Mouse (Mus musculus): ENCODE measurements around the gene Ankrd53.
A peak's percentile ranks its signal among the peaks of the same experiment; 100 is the strongest.
"Not testable (repeated sequence)": the region's sequence is repeated elsewhere in the genome, so short reads cannot be mapped to it uniquely, and the experiment has no call there.

Gene Ankrd53

DNA sequence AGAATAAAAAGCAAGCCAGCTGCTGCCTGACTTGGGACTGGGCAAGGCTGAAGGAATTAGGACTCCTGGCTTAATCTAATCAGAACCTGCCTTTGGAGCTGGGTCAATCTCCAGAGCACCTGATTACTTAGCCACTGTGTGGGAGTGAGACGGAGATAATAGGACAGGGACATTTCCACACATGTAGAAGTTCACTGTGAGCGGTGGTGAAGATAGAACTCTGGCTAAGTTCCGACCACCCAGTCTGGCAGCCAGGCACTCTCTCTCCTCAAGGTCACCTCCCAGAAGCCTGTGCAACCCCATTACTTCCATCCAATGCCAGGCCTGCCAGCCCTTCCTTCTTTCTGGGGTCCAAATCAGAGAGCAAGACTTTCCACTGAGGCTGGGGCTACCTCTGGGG, 4.5 kb downstream of the Ankrd53 start:
- DNase-seq (ENCODE audit: low read depth), result no peak

DNA sequence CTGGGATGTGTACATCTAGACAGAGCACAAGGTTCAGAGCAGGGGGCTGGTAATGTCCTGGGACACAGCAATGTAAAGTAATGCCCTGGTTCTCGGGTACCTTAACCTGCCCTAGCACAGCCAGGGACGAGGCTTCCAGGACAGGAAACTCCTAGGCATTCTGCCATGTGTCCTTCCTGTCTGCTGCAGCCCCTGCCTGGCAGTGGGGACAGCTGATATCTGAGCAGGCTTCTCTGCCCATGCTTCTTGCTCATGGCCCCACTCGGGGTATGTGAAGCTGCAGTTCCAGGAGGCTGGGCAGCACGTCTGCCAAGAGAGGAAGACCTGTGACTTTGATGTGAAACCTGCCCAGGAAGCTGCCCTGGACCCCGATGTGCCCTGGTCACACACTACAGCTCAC, 6.0 kb downstream of the Ankrd53 start:
- DNase-seq (ENCODE audit: low read depth), result no peak

DNA sequence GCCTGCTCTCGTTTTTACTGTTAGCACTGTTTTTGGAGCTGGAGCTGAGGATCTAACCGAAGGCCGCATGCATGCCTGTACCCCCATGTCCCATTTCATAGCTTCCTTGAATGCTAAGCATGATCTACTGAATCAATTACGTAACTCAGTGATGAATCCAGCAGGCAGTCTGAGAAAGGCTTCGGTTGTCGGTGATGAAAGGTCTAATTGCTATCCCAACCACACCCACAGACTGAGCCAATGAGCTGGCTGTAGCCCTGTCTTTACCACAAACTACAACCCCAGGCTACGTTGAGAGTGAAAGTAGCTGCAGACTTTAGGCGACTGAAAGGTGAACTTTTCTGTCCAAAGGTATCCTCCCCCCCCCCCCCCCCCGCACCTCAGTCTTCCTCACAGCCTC, 11.7 kb downstream of the Ankrd53 start:
- DNase-seq (ENCODE audit: low read depth), result no peak

DNA sequence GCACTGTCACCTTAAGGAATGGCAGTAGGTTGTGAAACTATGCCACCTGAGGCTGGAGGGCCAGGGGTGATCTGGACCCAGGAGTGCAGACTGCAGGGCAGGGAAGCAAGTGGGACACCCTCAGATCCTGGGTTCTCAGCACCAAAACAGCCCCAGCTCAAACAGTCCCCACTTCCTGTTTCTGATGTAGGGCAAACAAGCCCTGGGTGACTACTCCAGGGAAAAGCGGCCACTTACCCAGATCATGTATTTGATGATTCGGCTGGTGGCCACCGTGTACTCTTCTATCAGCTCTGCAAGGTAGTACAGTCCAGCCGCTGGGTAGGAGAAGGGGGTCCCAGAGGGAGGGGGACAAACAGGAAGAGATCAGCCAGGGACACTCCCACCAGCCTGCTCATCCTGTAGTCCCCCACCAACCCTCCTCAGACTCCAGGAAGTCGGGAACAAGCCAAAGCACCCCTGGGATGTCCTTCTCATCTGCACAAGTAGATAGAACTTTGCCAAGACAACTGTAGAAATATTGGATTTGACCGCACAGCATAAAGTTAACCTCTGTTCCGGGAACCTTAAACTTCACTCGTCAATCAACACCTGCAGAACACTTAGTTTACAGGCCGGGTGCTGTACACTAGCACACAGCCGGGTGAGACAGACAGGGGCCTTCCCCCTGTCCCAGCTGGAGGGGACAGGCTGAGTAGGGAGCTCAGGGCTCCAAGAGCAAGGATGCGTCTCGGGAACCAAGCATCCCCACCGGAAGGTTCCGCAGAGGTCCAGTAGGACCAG, 12.5 kb downstream of the Ankrd53 start:
- peak; percentile 62 for DNase-seq (ENCODE audit: low read depth)

DNA sequence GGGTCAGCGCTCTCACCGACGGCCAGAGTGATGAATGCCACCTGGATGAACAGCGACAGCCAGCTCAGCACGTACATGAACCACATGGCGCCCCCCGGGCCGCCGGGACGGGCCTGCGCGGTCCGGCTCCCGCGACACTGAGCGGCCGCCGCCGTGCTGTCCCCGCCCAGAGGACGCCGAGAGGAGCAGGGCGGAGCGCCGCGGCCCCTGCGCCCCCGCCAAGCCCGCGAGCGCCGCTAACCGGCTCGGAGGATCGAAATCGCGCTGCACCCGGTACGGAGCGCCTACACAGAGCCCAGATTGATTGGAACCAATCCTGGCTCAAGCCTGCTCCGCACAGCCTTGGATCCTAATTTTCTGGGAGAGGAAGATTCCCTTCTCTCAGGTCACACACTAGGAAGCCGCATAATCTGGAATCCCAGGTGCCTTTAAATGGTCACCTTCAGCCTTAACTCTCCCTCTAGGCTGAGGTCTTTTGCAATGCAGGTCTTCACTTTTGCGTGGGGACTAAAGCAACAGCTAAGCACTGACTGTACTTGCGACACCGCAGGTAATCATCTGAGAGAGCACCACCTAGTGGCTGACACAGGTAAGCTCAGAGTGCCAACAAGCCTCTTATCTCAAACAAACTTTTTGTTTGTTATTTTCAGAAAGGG, 13.3 kb downstream of the Ankrd53 start, which contains the start of gene Tex261:
Gene Tex261, minus strand, starts transcription at position 176 of the 656 bp plus-strand sequence.
- DNase-seq (ENCODE audit: low read depth), result peak; percentile 94

DNA sequence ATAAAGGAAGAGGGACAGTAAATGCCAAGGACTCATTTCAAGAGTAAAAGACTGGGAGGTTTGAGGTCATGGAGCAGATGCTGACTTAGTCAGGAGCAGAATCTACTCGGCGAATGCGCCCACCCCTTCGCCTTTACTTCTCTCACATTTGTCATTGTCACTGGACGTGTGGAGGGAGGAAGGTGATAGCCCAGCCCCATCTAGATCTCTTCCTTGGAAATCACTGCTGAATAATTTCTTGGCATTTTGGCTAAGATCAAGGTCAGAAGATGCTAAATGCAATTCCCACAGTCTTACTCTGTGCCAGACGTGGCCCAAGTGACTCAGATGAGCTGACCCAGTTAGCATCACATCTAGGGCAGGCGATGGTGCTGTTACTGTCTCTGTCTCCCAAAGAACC, 15.9 kb downstream of the Ankrd53 start:
- no peak for DNase-seq (ENCODE audit: low read depth)

DNA sequence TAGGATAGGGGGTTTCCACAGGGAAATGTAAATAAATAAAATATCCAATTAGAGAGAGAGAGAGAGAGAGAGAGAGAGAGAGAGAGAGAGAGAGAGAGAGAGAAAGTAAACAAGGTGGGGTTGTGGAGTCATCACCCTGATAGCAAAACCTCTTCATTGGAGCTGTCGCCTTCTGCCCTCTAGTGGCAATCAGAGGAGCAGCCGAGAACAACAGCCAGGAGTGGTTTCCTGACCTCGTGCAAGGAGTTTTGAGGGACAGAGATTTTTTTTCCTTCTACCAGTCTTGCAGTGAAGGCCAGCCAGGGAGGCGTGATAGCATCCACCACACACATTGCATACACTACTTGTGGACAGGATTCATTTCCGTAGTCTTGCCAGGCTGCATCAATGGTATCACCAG, 16.6 kb downstream of the Ankrd53 start:
- peak; percentile 78 for DNase-seq (ENCODE audit: low read depth)

DNA sequence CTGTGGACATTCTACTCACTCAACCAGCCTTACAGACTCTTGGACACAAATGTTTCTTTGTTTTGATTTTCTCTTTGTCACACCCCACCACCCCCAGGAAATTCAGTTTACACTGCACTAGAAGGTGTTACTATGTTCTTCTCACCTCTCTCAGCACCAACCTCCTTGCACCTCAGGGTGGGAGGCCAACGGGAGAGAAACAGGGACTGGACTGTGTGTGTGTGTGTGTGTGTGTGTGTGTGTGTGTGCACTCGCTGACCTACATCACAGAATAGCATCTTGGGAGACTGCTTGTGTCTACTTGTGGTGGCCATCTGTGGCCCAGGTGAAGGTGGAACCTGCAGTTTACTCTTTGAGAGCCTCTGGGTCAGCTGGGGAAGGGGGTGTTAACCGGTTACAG, 24.0 kb downstream of the Ankrd53 start:
- DNase-seq (ENCODE audit: low read depth), result no peak

DNA sequence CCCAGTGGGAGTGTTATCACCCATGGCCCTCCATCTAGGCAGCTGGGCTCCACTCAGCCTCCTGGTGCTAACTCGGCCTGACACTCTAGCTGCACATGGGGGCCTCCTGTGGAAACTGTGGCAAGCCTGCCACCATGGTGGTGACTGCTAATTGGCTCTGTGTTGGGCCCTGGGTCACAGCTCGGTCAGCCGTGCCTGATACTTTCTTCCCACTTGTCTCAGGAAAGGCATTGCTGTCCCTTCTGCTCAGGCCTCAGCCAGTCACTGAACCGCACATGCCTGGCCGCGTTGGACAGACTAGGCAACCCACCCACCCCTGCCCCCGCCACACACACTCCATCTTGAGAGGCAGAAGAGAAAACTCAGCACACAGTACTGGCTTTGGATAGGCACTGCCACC, 26.1 kb downstream of the Ankrd53 start:
- no peak for DNase-seq (ENCODE audit: low read depth)

DNA sequence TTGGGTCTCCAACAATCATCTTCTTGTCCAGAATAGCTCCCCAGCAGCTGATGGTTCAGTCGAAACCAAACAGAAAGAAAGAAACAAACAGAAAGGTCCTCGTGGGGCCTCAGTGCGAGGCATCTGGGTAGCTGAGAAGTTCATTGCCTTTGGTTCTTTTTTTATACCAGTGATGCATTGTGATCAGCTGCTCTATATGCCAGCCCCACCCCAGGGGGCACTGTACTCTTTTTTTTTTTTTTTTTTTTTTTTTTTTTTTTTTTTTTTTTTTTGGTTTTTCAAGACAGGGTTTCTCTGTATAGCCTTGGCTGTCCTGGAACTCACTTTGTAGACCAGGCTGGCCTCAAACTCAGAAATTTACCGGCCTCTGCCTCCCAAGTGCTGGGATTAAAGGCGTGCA, 28.1 kb downstream of the Ankrd53 start:
- not testable (repeated sequence) for DNase-seq (ENCODE audit: low read depth)

DNA sequence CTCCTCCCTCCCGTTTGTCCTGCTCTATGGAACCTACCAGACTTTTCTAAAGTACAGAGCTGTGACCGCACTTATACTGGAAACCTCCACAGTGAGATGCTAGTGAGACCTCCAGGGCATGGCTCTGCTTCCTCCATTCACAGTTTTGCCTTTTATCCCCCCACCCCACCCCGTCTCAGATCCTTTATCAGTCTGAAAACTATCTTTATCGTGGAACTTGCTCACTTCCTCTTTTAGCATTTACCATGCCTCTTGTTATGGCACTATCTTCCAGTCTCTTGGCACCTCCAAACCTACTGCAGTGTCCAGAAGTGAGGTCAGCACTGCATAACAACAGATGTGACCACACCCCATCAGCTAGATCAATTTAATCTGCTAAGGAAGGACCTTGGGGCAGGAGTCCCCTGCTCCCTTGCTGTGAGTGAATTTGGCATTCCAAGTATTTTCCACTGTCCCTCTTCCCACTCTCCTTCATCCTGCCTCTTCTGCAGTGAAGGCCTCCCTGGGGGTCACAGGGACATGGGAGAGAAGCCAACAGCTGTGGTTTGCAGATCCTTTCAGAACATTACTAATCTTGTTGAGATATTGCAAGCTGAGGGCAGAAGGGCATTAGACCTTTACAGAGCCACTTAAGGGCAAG, 28.9 kb downstream of the Ankrd53 start:
- no peak for DNase-seq (ENCODE audit: low read depth)

DNA sequence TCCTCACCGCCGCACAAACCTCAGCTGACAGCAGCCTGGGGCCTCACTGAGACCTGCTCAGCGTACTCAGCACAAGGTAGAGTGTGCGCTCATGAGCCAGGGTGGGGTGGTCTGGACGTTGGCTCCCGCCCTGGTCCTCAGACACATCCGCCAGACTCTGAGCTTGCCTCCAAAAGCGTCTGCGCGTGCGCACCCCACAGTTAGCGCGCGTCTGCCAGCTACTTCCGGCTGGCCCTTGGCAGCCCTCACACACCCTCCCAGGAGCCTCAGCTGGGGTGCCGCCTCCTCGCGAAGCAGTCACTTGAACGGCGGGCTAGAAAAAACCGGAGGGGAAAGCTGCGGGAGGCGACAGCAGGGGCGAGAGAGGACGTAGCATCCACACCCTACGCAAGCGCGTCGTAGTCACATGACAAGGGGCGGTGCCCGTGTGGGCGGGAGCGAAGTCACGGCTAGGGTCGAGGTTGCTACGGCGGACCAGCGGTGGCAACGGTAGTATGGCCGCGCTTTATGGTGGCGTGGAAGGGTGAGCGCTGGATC, 32.4 kb downstream of the Ankrd53 start, which contains the start of gene Nagk:
Gene Nagk, plus strand, starts transcription at position 223 of the 537 bp plus-strand sequence.
- DNase-seq (ENCODE audit: low read depth), result peak; percentile 98

DNA sequence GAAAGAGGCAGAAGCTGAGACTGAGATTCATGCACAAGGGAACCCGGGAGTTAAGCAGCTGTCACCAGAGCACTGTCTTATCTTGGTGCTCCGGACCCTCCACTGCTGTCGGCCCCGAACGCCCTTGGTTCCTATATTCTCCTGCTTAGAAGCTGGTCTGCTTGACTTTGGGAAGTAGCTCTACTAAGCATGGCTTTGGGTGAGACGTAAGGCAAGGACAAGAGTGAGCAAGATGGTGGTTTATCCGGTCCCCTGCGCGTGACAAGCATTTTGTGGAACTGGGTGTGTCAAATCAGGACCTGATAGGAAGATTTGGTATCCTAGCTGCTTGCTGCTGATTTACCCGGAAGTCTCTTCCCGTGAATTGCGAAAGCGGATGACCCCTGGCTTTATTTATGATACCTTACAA, 33.1 kb downstream of the Ankrd53 start:
- DNase-seq (ENCODE audit: low read depth), result peak; percentile 61

DNA sequence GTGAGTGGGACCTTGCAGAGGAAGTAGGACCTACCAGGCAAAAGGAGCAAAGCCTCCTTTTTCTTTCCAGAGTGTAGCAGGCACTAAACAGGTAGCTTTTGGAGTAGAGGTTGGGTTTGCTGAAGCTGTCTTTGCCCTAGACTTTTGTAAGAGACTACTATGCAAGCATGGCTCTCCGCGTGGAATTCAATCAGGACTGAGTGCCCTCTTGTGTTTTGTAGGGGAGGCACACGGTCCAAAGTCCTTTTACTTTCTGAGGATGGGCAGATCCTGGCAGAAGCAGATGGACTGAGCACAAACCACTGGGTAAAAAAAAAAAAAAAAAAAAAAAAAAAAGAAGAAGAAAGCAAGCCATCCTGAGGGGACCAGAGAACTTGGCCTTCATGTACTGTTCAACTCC, 34.2 kb downstream of the Ankrd53 start:
- no peak for DNase-seq (ENCODE audit: low read depth)

DNA sequence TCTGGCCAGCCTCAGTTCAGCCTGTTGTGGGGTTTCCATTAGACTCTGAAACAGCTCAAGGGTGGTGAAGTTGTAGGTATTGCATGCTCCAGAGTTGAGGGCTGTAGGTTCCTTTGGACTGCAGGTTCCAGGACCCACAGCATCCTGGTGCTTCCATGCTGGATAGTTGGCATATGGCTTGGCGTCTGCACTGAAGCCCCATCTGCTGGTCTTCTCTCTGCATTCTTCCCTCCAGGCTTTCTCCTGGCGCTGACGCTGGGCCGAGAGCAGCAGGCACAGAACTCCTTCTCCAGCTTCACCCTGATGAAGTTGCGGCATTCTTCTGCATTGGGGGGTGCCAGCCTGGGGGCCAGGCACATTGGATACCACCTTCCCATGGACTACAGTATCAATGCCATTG, 39.6 kb downstream of the Ankrd53 start:
- no peak for DNase-seq (ENCODE audit: low read depth)

DNA sequence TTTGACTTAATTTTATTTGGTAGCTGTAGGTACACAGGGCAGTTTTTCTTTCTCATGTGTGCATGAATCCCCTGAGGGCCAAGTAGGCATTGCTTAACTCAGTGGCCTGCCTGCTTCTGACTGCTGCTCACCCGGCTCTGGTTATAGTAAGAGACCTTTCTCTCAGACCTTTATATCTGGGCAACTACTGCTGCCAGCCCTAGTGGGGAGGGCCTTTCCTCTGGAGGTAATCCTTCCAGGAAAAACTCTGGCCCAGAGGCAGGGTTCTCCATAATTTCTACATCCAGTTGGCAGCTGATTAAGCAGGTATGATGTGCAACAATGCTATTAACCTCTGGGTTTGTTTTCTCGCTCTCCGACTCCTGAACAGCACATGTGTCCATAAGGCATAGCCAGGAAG, 40.4 kb downstream of the Ankrd53 start:
- DNase-seq (ENCODE audit: low read depth), result no peak

DNA sequence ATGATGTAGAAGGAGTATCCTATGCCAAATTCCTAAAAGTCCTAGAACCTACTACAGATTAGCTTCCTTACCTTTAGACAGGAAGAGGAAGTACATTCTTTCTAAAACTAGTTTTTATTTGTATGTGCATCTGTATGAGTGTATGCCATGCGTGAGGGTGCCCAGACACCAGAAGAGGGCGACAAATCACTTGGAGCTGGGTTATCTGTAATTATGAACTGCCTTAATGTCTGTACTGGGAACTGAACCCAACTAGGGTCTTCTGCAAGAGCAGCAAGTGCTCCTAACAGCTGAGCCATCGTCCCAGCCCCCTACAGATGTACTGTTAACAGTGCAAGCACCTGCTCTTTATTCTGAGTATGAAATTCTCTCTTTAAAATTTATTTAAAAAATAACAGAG, 53.4 kb downstream of the Ankrd53 start:
- no peak for DNase-seq (ENCODE audit: low read depth)
